Mouse (Mus musculus) neural tube, embryonic 11.5 days (tissue): ENCODE measurements around the gene Slc22a8. TPM values are rescaled to one million over a fixed set of nuclear protein-coding genes. Genes with fewer than 3 reads are reported as not detected.

Experiments used
- ATAC-seq: fragments of 200-750 bp; cut with Nextera tagmentation; 2 replicates; pipeline ENCODE4 v1.8.0; 2017; ENCODE audit warnings: moderate number of reproducible peaks, mild to moderate bottlenecking, moderate TSS enrichment, moderate library complexity; ENCODE audit not compliant: insufficient read depth, low FRiP score, low TSS enrichment
- DNase-seq: peaks from one replicate; pipeline ENCODE4 v3.0.0-alpha.2; 2015; ENCODE audit warnings: low spot score
- H3K27ac ChIP-seq: fragments of 300-500 bp; sonication (generic); 2 replicates; pipeline ENCODE4 v1.5.1; 2014; ENCODE audit warnings: low read depth, mild to moderate bottlenecking, low read length
- H3K27me3 ChIP-seq: fragments of 300-500 bp; sonication (generic); 2 replicates; pipeline ENCODE4 v1.6.1; 2014; ENCODE audit warnings: mild to moderate bottlenecking, low read length, mixed read lengths; ENCODE audit not compliant: control insufficient read depth, insufficient read depth
- H3K36me3 ChIP-seq: fragments of 300-500 bp; sonication (generic); 2 replicates; pipeline ENCODE4 v1.6.1; 2014; ENCODE audit warnings: mild to moderate bottlenecking, low read length, moderate library complexity, mixed read lengths; ENCODE audit not compliant: control insufficient read depth, insufficient read depth
- H3K4me1 ChIP-seq: fragments of 300-500 bp; sonication (generic); 2 replicates; pipeline ENCODE4 v1.6.1; 2014; ENCODE audit warnings: low read length, mixed read lengths; ENCODE audit not compliant: control insufficient read depth, insufficient read depth
- H3K4me2 ChIP-seq: fragments of 300-500 bp; sonication (generic); 2 replicates; pipeline ENCODE4 v1.6.1; 2014; ENCODE audit warnings: low read depth, mild to moderate bottlenecking, moderate library complexity
- H3K4me3 ChIP-seq: fragments of 300-500 bp; sonication (generic); 2 replicates; pipeline ENCODE4 v1.5.1; 2014; ENCODE audit warnings: low read depth, low read length
- H3K9ac ChIP-seq: fragments of 300-500 bp; sonication (generic); 2 replicates; pipeline ENCODE4 v1.6.1; 2014; ENCODE audit warnings: mild to moderate bottlenecking, low read length
- H3K9me3 ChIP-seq: fragments of 300-500 bp; sonication (generic); 2 replicates; pipeline ENCODE4 v1.6.1; 2016; ENCODE audit warnings: low read length; ENCODE audit not compliant: control insufficient read depth
- WGBS: fragments of 180-500 bp; shearing (Covaris S2); extraction: QIAGEN DNeasy Blood & Tissue Kit; methylation state at CpG from one replicate; pipeline ENCODE4 v1.1.7; 2014; 5-methylcytosine and 5-hydroxymethylcytosine counted together
- polyA plus RNA-seq: library from polyadenylated mRNA; unstranded; fragments of >200 nt; fragmentation: Nextera tagmentation; extraction: Ambion mirVana; gene quantifications from 2 replicates; pipeline ENCODE4 v1.2.1, GENCODE M21; 2014

The Slc22a8 gene
- polyA plus RNA-seq, result 0.20 TPM in 1 of 2 replicates, not detected in the other

DNA sequence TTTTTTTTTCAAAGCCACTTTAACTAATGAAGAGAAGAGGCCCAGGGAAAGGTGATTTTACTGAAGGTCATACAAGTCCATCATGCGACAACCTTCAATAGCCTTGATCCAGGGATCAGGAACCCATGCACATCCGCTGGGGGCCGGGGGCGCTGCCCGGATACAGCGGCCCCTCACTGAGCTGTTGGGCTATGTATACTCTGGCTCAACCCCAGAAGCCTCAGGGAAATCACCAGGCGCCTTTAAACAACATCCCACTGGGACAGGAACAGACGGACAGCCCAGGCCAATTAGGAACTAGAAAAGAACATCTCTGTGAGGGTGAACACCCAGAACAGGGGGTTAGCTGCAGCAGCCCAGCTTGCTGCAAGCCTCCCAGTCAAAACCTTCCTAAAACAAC, at the start of gene Slc22a8:
Slc22a8 (plus strand) TSS at position 301 of the 400 bp plus-strand sequence.
- Histone ChIP-seq H3K4me1 (no peaks in the 10 kb centered on the region), H3K4me3 (no peak within 1 kb of the TSS), H3K36me3 (no peaks in the 10 kb centered on the region), H3K27me3 (no peaks in the 10 kb centered on the region), H3K9me3 (no peaks in the 10 kb centered on the region), H3K27ac (no peak within 1 kb of the TSS), H3K4me2 (no peak within 1 kb of the TSS), H3K9ac (no peak within 1 kb of the TSS)
- no peak for ATAC-seq
- no peak for DNase-seq
- WGBS, result 66% methylated on average over 8 of the region's 8 CpGs

GRCm38 (mm10) chr19:8558897-8559296, 32.2 kb upstream of the Slc22a8 start:
- 41% methylated on average over 2 of the region's 2 CpGs for WGBS
- no peak for DNase-seq
- no peaks in the 10 kb centered on the region for H3K27me3 ChIP-seq

DNA sequence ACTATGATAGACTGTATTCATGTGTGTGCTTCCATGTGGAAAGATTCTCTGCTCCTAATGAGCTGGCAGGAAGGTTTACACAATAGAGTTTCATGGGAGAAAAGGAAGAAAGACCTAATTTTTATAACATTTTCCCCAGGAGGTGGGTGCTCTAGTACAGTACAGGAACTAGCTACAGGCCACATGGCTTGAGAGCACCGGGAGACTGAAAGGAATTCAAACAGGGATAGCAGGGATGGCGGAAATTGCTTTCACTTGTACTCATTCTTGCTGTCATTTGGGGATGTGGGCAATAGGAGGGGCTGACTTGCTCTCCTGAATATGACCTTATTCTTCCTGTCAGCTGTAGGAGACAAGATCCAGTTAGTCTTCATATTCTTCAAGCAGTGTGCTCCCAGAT, 27.0 kb upstream of the Slc22a8 start:
- WGBS, result 46% methylated on average over 2 of the region's 2 CpGs
- H3K4me3 ChIP-seq, result no peak overlapping the region
- H3K9me3 ChIP-seq, result no peaks in the 10 kb centered on the region
- no peak for ATAC-seq
- no peaks in the 10 kb centered on the region for H3K36me3 ChIP-seq
- no peak overlapping the region for H3K9ac ChIP-seq
- H3K4me2 ChIP-seq, result no peak overlapping the region
- no peak for DNase-seq
- H3K27ac ChIP-seq, result no peak overlapping the region
- H3K27me3 ChIP-seq, result no peaks in the 10 kb centered on the region
- no peaks in the 10 kb centered on the region for H3K4me1 ChIP-seq

More at GRCm38 (mm10) chr19:8558897-8559296, 32.2 kb upstream of the Slc22a8 start:
- no peak overlapping the region for H3K4me2 ChIP-seq
- H3K4me1 ChIP-seq, result no peaks in the 10 kb centered on the region
- H3K9me3 ChIP-seq, result no peaks in the 10 kb centered on the region
- no peaks in the 10 kb centered on the region for H3K36me3 ChIP-seq
- H3K4me3 ChIP-seq, result no peak overlapping the region
- H3K9ac ChIP-seq, result no peak overlapping the region
- no peak for ATAC-seq
- H3K27ac ChIP-seq, result no peak overlapping the region

- Histone ChIP-seq H3K27me3 (no peaks in the 10 kb centered on the region), H3K36me3 (no peaks in the 10 kb centered on the region), H3K9ac (no peak overlapping the region), H3K4me3 (no peak overlapping the region), H3K4me2 (no peak overlapping the region), H3K9me3 (no peaks in the 10 kb centered on the region), H3K4me1 (no peaks in the 10 kb centered on the region), H3K27ac (no peak overlapping the region)
- DNase-seq (no peak), ATAC-seq (no peak)
- 78% methylated on average over 3 of the region's 3 CpGs for WGBS
Observed at GRCm38 (mm10) chr19:8564469-8564868, 26.6 kb upstream of the Slc22a8 start.

GRCm38 (mm10) chr19:8565262-8565661, 25.8 kb upstream of the Slc22a8 start:
- no peak overlapping the region for H3K4me2 ChIP-seq
- 71% methylated on average over 2 of the region's 2 CpGs for WGBS

GRCm38 (mm10) chr19:8565985-8566384, 25.1 kb upstream of the Slc22a8 start:
- no peaks in the 10 kb centered on the region for H3K4me1 ChIP-seq

More at GRCm38 (mm10) chr19:8565262-8565661, 25.8 kb upstream of the Slc22a8 start:
- no peak overlapping the region for H3K27ac ChIP-seq
- H3K4me3 ChIP-seq, result no peak overlapping the region
- no peak overlapping the region for H3K9ac ChIP-seq
- no peaks in the 10 kb centered on the region for H3K36me3 ChIP-seq
- H3K9me3 ChIP-seq, result no peaks in the 10 kb centered on the region
- ATAC-seq (no peak), DNase-seq (no peak)
- no peaks in the 10 kb centered on the region for H3K4me1 ChIP-seq
- no peaks in the 10 kb centered on the region for H3K27me3 ChIP-seq

DNA sequence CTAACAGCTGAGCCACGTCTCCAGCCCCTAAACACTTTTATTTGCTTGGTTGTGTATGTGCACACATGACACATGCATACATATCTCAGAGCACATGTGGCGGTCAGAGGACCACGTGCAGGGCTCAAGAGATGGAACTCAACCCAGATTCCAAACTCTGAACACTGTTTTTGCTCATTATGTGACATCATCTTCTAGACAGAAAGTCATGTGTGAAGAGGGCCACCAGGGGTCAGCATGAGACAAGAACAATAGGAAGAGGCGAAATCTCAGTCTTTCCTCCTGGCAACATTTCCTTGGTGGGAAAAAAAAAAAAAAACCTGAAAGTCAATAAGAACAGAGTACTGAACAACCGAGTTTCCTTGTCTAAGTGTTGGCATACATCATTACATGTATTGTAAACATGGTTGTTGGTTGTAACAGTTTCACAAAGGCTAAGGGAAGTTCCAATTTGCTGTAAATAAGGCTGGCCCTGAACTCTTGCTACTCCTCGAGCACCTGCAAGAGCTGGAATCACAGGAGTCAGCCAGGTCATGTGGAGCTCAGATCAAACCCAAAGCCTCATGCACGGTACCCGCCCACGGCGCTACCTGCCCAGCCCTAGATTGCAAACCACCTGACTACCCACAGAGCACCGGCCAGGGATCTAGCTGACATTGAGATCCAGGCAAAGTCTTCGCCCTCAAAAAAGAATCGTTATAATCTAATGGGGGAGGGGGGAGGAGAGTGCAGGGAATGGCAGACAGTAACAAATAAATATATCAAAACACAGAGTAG, 23.8 kb upstream of the Slc22a8 start:
- Histone ChIP-seq H3K9me3 (no peaks in the 10 kb centered on the region), H3K36me3 (no peaks in the 10 kb centered on the region), H3K27ac (no peak overlapping the region), H3K9ac (no peak overlapping the region), H3K4me1 (no peaks in the 10 kb centered on the region), H3K4me2 (no peak overlapping the region), H3K27me3 (no peaks in the 10 kb centered on the region), H3K4me3 (no peak overlapping the region)
- DNase-seq, result peak; percentile 28
- ATAC-seq, result no peak
- 50% methylated on average over 13 of the region's 13 CpGs for WGBS

More at GRCm38 (mm10) chr19:8565985-8566384, 25.1 kb upstream of the Slc22a8 start:
- DNase-seq (no peak), ATAC-seq (no peak)
- Histone ChIP-seq H3K27me3 (no peaks in the 10 kb centered on the region), H3K36me3 (no peaks in the 10 kb centered on the region), H3K4me3 (no peak overlapping the region), H3K4me2 (no peak overlapping the region), H3K9me3 (no peaks in the 10 kb centered on the region), H3K27ac (no peak overlapping the region), H3K9ac (no peak overlapping the region)
- 68% methylated on average over 4 of the region's 4 CpGs for WGBS

- H3K27ac ChIP-seq, result no peak overlapping the region
- ATAC-seq, result no peak
- H3K9ac ChIP-seq, result no peak overlapping the region; the same call in 1 of the 2 replicates
Observed at GRCm38 (mm10) chr19:8569453-8569863, 21.6 kb upstream of the Slc22a8 start.

More at GRCm38 (mm10) chr19:8569453-8569863, 21.6 kb upstream of the Slc22a8 start:
- H3K4me1 ChIP-seq, result no peaks in the 10 kb centered on the region
- WGBS, result 6% methylated on average over 14 of the region's 14 CpGs
- H3K9me3 ChIP-seq, result no peaks in the 10 kb centered on the region
- H3K4me3 ChIP-seq, result no peak overlapping the region
- H3K27me3 ChIP-seq, result no peaks in the 10 kb centered on the region
- DNase-seq, result peak; percentile 53
- H3K36me3 ChIP-seq, result no peaks in the 10 kb centered on the region
- peak overlapping the region; percentile 35 for H3K4me2 ChIP-seq
